Mouse (Mus musculus) retina, embryonic 14.5 days (tissue): Measurements from ENCODE around the gene Nipsnap1.
A peak's percentile ranks its signal among the peaks of the same experiment; 100 is the strongest.

Source experiments
- DNase-seq: peaks from one replicate; pipeline ENCODE4 v3.0.0-alpha.2; 2015; ENCODE audit warnings: low spot score

The Nipsnap1 gene

GRCm38 (mm10) chr11:4865645-4866251, 8.0 kb upstream of the Nipsnap1 start:
- peak; percentile 88 for DNase-seq

- DNase-seq = peak; percentile 26
These were observed 800 bp downstream of the Nipsnap1 start for GRCm38 (mm10) chr11:4874551-4874950.

GRCm38 (mm10) chr11:4881087-4881486, 7.3 kb downstream of the Nipsnap1 start:
- no peak for DNase-seq

- DNase-seq = peak; percentile 65
These were observed 9.3 kb downstream of the Nipsnap1 start for GRCm38 (mm10) chr11:4882892-4883627.

- peak; percentile 75 for DNase-seq
These were observed 11.7 kb downstream of the Nipsnap1 start for GRCm38 (mm10) chr11:4885385-4885903.

GRCm38 (mm10) chr11:4886987-4887386, 13.2 kb downstream of the Nipsnap1 start:
- DNase-seq = no peak

- peak; percentile 91 for DNase-seq
These were observed 21.4 kb downstream of the Nipsnap1 start, which contains the start of gene Thoc5 for GRCm38 (mm10) chr11:4894848-4895816. Gene Thoc5, plus strand, starts transcription at chr11:4895320.

- DNase-seq = peak; percentile 38
These were observed 26.7 kb downstream of the Nipsnap1 start for GRCm38 (mm10) chr11:4900437-4900836.

- no peak for DNase-seq
These were observed 28.2 kb downstream of the Nipsnap1 start for GRCm38 (mm10) chr11:4901956-4902355.

- no peak for DNase-seq
These were observed 32.5 kb downstream of the Nipsnap1 start for GRCm38 (mm10) chr11:4906231-4906630.

- peak; percentile 82 for DNase-seq
These were observed 42.3 kb downstream of the Nipsnap1 start for GRCm38 (mm10) chr11:4916068-4916467.

GRCm38 (mm10) chr11:4921281-4921680, 47.5 kb downstream of the Nipsnap1 start:
- DNase-seq = no peak

GRCm38 (mm10) chr11:4921751-4922150, 48.0 kb downstream of the Nipsnap1 start:
- no peak for DNase-seq

- DNase-seq = no peak
These were observed 53.5 kb downstream of the Nipsnap1 start for GRCm38 (mm10) chr11:4927224-4927623.

GRCm38 (mm10) chr11:4931009-4931601, 57.4 kb downstream of the Nipsnap1 start:
- DNase-seq = peak; percentile 15

- DNase-seq = no peak
These were observed 62.5 kb downstream of the Nipsnap1 start for GRCm38 (mm10) chr11:4936243-4936642.
